Mouse (Mus musculus) stomach, postnatal 0 days (tissue): ENCODE results near the gene Snorc.

Source experiments
- CTCF ChIP-seq: IDR thresholded peaks from 2 replicates; pipeline ENCODE4 v1.5.1; 2016; ENCODE audit warnings: antibody characterized with exemption, low read depth, mild to moderate bottlenecking, moderate library complexity
- EP300 ChIP-seq: optimal IDR thresholded peaks from 2 replicates; pipeline ENCODE3; 2016; ENCODE audit warnings: antibody characterized with exemption

DNA sequence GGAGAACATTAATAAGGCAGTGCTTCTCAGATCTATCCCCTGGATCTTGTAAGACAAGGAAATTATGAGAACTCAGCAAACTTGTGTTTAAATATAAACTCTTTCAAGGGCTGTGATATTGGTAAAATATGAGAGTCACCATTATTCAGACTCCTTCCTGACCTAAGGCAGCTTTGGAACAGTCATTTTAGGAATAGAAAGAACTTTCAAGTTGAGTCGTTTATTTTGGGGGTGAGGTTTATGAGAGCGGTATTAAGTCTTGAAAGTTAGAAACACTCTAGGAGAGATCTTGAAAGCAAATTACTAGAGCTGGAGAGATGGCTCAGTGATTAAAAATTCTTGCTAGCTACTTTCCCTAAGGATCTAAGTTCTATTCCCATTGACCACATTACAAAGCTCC lies 34.9 kb upstream of the Snorc start:
- TF ChIP-seq CTCF (no peak), EP300 (no peak)
